ENCODE assay signal across 18 mouse cellular contexts in genomic region chr14:23592826-23593447, GRCm38 (mm10).
DNase-seq lines count a peak whose midpoint lies in the region; ATAC-seq and TF ChIP-seq lines count a peak whose summit lies in the region.
"Had no signal": no experiment of that assay in that cellular context is flagged by ENCODE, and none has a peak within 500 bp of the region (broad histone marks: within the 10 kb centered on the region; RNA-seq: fewer than 3 reads in every experiment).

No protein-coding gene starts in this region.

- H3K4me2 ChIP-seq in heart, embryonic 12.5 days: no peak overlapping the region
- no peak overlapping the region for H3K4me2 ChIP-seq in neural tube, embryonic 15.5 days
- H3K4me2 ChIP-seq in midbrain, embryonic 12.5 days (replicated peaks): 0 out of 2 replicates have a peak overlapping the region, but pooled peaks have one; percentile 8
- H3K4me2 ChIP-seq: hindbrain, embryonic 15.5 days; liver, embryonic 11.5 days had no signal

- H3K9ac ChIP-seq in heart, embryonic 12.5 days: no peak overlapping the region
- no peak overlapping the region for H3K9ac ChIP-seq in neural tube, embryonic 15.5 days (replicated peaks)
- H3K9ac ChIP-seq in midbrain, embryonic 12.5 days (replicated peaks): no peak overlapping the region
- H3K9ac ChIP-seq: hindbrain, embryonic 15.5 days had no signal

- no peak for DNase-seq in heart, embryonic 10.5 days (ENCODE audit: low spot score)
- DNase-seq in neural tube, embryonic 10.5 days (ENCODE audit: extremely low spot score, low spot score): peak; percentile 17
- DNase-seq in retina, embryonic 14.5 days (ENCODE audit: low spot score): no peak
- DNase-seq in gastrocnemius, adult 2 months: no peak
- DNase-seq in ovary, postnatal 14 days (ENCODE audit: low spot score): no peak
- DNase-seq: B cell, adult 2 months; cerebellum, adult 18-20 months; heart, adult 18-20 months; kidney, adult 8-10 months; lung, postnatal 4 days; right cerebral cortex, adult 18-20 months; thymus, postnatal 14 days had no signal

- H3K9me3 ChIP-seq in heart, embryonic 12.5 days (replicated peaks): no peaks in the 10 kb centered on the region
- no peaks in the 10 kb centered on the region for H3K9me3 ChIP-seq in heart, embryonic 10.5 days
- H3K9me3 ChIP-seq in neural tube, embryonic 15.5 days (replicated peaks): no peaks in the 10 kb centered on the region
- H3K9me3 ChIP-seq in midbrain, embryonic 12.5 days: no peaks in the 10 kb centered on the region
- H3K9me3 ChIP-seq: G1E; hindbrain, embryonic 15.5 days had no signal

- H3K27me3 ChIP-seq in heart, embryonic 12.5 days (replicated peaks): no peaks in the 10 kb centered on the region; the same call in 1 of the 2 replicates
- no peaks in the 10 kb centered on the region for H3K27me3 ChIP-seq in heart, embryonic 10.5 days (ENCODE audit: insufficient read depth, poor library complexity, severe bottlenecking)
- H3K27me3 ChIP-seq in neural tube, embryonic 15.5 days (replicated peaks): no peaks in the 10 kb centered on the region
- H3K27me3 ChIP-seq in midbrain, embryonic 12.5 days: peaks cover 73% of the 10 kb centered on the region
- H3K27me3 ChIP-seq: hindbrain, embryonic 15.5 days had no signal

- H3K36me3 ChIP-seq in heart, embryonic 12.5 days: no peaks in the 10 kb centered on the region
- no peaks in the 10 kb centered on the region for H3K36me3 ChIP-seq in heart, embryonic 10.5 days
- no peaks in the 10 kb centered on the region for H3K36me3 ChIP-seq in neural tube, embryonic 15.5 days
- no peaks in the 10 kb centered on the region for H3K36me3 ChIP-seq in midbrain, embryonic 12.5 days
- H3K36me3 ChIP-seq: G1E; hindbrain, embryonic 15.5 days had no signal

- ATAC-seq in heart, embryonic 12.5 days (ENCODE audit: insufficient number of reproducible peaks, low FRiP score): 0 out of 2 replicates have a peak, but pooled peaks have one; percentile 33
- ATAC-seq in neural tube, embryonic 15.5 days (ENCODE audit: low FRiP score): no peak
- peak; percentile 94 for ATAC-seq in midbrain, embryonic 12.5 days (ENCODE audit: low FRiP score, low read depth)

- WGBS in heart, embryonic 12.5 days: 33% methylated on average over 6 of the region's 6 CpGs
- WGBS in heart, embryonic 10.5 days: 46% methylated on average over 6 of the region's 6 CpGs
- 16% methylated on average over 6 of the region's 6 CpGs for WGBS in neural tube, embryonic 15.5 days
- WGBS in midbrain, embryonic 12.5 days: 9% methylated on average over 6 of the region's 6 CpGs

- intact Hi-C loops in gastrocnemius, adult 2 months (cut with DNase I): no loop called here

- no peak overlapping the region for H3K4me3 ChIP-seq in heart, embryonic 12.5 days
- no peak overlapping the region for H3K4me3 ChIP-seq in heart, embryonic 10.5 days
- H3K4me3 ChIP-seq in neural tube, embryonic 15.5 days (replicated peaks): no peak overlapping the region
- no peak overlapping the region for H3K4me3 ChIP-seq in midbrain, embryonic 12.5 days
- no peak overlapping the region for H3K4me3 ChIP-seq in gastrocnemius, adult 2 months
- H3K4me3 ChIP-seq: hindbrain, embryonic 15.5 days had no signal

- no peak overlapping the region for H3K27ac ChIP-seq in heart, embryonic 12.5 days (ENCODE audit: poor library complexity, severe bottlenecking)
- no peak overlapping the region for H3K27ac ChIP-seq in heart, embryonic 10.5 days
- no peak overlapping the region for H3K27ac ChIP-seq in neural tube, embryonic 15.5 days (replicated peaks)
- no peak overlapping the region for H3K27ac ChIP-seq in midbrain, embryonic 12.5 days (replicated peaks)
- H3K27ac ChIP-seq in gastrocnemius, adult 2 months: no peak overlapping the region
- H3K27ac ChIP-seq: hindbrain, embryonic 15.5 days had no signal

- no peak for TF ChIP-seq CTCF in gastrocnemius, adult 2 months (IDR thresholded peaks at IDR 0.05)

- H3K4me1 ChIP-seq in heart, embryonic 12.5 days (replicated peaks): peaks cover 12% of the 10 kb centered on the region
- peaks cover 4% of the 10 kb centered on the region; the same call in 1 of the 2 replicates for H3K4me1 ChIP-seq in heart, embryonic 10.5 days
- H3K4me1 ChIP-seq in neural tube, embryonic 15.5 days: no peaks in the 10 kb centered on the region
- H3K4me1 ChIP-seq in midbrain, embryonic 12.5 days: peaks cover 15% of the 10 kb centered on the region; the same call in 1 of the 2 replicates
- H3K4me1 ChIP-seq: hindbrain, embryonic 15.5 days had no signal
